ENCODE assay signal across 8 mouse cellular contexts in genomic region chr7:116161544-116161943, GRCm38 (mm10).
DNase-seq lines count a peak whose midpoint lies in the region; ATAC-seq lines count a peak whose summit lies in the region.

No protein-coding gene starts in this region.

- DNase-seq in liver, result peak; percentile 17
- DNase-seq in liver, embryonic 11.5 days (ENCODE audit: low spot score), result no peak
- peak; percentile 53 for DNase-seq in adrenal gland, postnatal 10 days
- DNase-seq in embryo, embryonic 9.5 days (ENCODE audit: extremely low spot score), result peak; percentile 59
- DNase-seq in hindbrain, embryonic 14.5 days (ENCODE audit: low spot score), result peak; percentile 79
- DNase-seq in natural killer cell, adult 2 months (ENCODE audit: low spot score in 2 of 2), result peak; percentile 7 to 10
- no peak for DNase-seq in gastrocnemius, postnatal 4 days (ENCODE audit: low spot score in 2 of 2)

- WGBS in liver, embryonic 11.5 days, result 21% methylated on average over 5 of the region's 5 CpGs
- WGBS in hindbrain, embryonic 14.5 days, result 23% methylated on average over 5 of the region's 5 CpGs
- 18% methylated on average over 5 of the region's 5 CpGs for WGBS in limb, embryonic 13.5 days

- H3K27me3 ChIP-seq in liver, embryonic 11.5 days (replicated peaks; ENCODE audit: control insufficient read depth, insufficient read depth, low read length), result no peaks in the 10 kb centered on the region; the same call in 1 of the 2 replicates
- H3K27me3 ChIP-seq in hindbrain, embryonic 14.5 days (ENCODE audit: control insufficient read depth, insufficient read depth, low read length), result no peaks in the 10 kb centered on the region
- no peaks in the 10 kb centered on the region for H3K27me3 ChIP-seq in limb, embryonic 13.5 days

- no peaks in the 10 kb centered on the region for H3K4me1 ChIP-seq in liver, embryonic 11.5 days (replicated peaks; ENCODE audit: control insufficient read depth, insufficient read depth, low read length)
- H3K4me1 ChIP-seq in hindbrain, embryonic 14.5 days (replicated peaks; ENCODE audit: control insufficient read depth, insufficient read depth, low read length), result no peaks in the 10 kb centered on the region
- H3K4me1 ChIP-seq in limb, embryonic 13.5 days, result no peaks in the 10 kb centered on the region; the same call in 1 of the 2 replicates

- no peak overlapping the region for H3K9ac ChIP-seq in liver, embryonic 11.5 days (ENCODE audit: low read depth, low read length)
- no peak overlapping the region for H3K9ac ChIP-seq in hindbrain, embryonic 14.5 days
- no peak overlapping the region for H3K9ac ChIP-seq in limb, embryonic 13.5 days

- no peak overlapping the region for H3K4me2 ChIP-seq in liver, embryonic 11.5 days
- H3K4me2 ChIP-seq in hindbrain, embryonic 14.5 days (replicated peaks), result no peak overlapping the region
- H3K4me2 ChIP-seq in limb, embryonic 13.5 days (replicated peaks), result no peak overlapping the region

- H3K27ac ChIP-seq in liver, embryonic 11.5 days (ENCODE audit: low read depth, low read length), result no peak overlapping the region
- H3K27ac ChIP-seq in hindbrain, embryonic 14.5 days, result no peak overlapping the region
- H3K27ac ChIP-seq in limb, embryonic 13.5 days, result no peak overlapping the region

- H3K36me3 ChIP-seq in liver, embryonic 11.5 days (ENCODE audit: control insufficient read depth, insufficient read depth, low read length), result no peaks in the 10 kb centered on the region
- no peaks in the 10 kb centered on the region for H3K36me3 ChIP-seq in hindbrain, embryonic 14.5 days (replicated peaks; ENCODE audit: control insufficient read depth, insufficient read depth)
- H3K36me3 ChIP-seq in limb, embryonic 13.5 days, result no peaks in the 10 kb centered on the region

- no peaks in the 10 kb centered on the region for H3K9me3 ChIP-seq in liver, embryonic 11.5 days (ENCODE audit: control insufficient read depth, low read length)
- no peaks in the 10 kb centered on the region for H3K9me3 ChIP-seq in hindbrain, embryonic 14.5 days (ENCODE audit: control insufficient read depth, low read length)
- H3K9me3 ChIP-seq in limb, embryonic 13.5 days, result no peaks in the 10 kb centered on the region

- H3K4me3 ChIP-seq in liver, embryonic 11.5 days (ENCODE audit: low read depth, low read length), result no peak overlapping the region
- no peak overlapping the region for H3K4me3 ChIP-seq in hindbrain, embryonic 14.5 days (replicated peaks; ENCODE audit: low read length)
- H3K4me3 ChIP-seq in limb, embryonic 13.5 days, result no peak overlapping the region

- no peak for ATAC-seq in liver, embryonic 11.5 days (replicated peaks; ENCODE audit: low FRiP score)
- peak; percentile 59; the same call in 1 of the 2 replicates for ATAC-seq in hindbrain, embryonic 14.5 days (ENCODE audit: low FRiP score)
- 0 out of 2 replicates have a peak, but pooled peaks have one; percentile 34 for ATAC-seq in limb, embryonic 13.5 days (ENCODE audit: low FRiP score, low read depth)

Comparison
In these comparisons a context has a peak if more than half of its experiments do, and no peak if none do; other contexts are left out.
1. DNase-seq: peak in liver (single experiment), adrenal gland, postnatal 10 days (single experiment), embryo, embryonic 9.5 days (single experiment), hindbrain, embryonic 14.5 days (single experiment) and natural killer cell, adult 2 months (2 of 2); none in liver, embryonic 11.5 days (single experiment) and gastrocnemius, postnatal 4 days (0 of 2).